Mouse (Mus musculus) bone marrow macrophage, adult 2 months (primary cell): ENCODE measurements around the gene Retreg1.

Experiments used
- CTCF ChIP-seq: IDR thresholded peaks from 2 replicates; pipeline ENCODE4 v1.5.1; 2012; ENCODE audit warnings: low read depth, mild to moderate bottlenecking, low read length, moderate library complexity
- POLR2A ChIP-seq: IDR thresholded peaks from 2 replicates; pipeline ENCODE4 v1.6.1; 2012; ENCODE audit warnings: mild to moderate bottlenecking, low read depth, low read length, borderline replicate concordance

- TF ChIP-seq CTCF (no peak), POLR2A (no peak)
These were observed 26.1 kb downstream of the Retreg1 start for GRCm38 (mm10) chr15:25869129-25869528.
